11 mouse cellular contexts compared by ENCODE assay signal in the genomic region with DNA sequence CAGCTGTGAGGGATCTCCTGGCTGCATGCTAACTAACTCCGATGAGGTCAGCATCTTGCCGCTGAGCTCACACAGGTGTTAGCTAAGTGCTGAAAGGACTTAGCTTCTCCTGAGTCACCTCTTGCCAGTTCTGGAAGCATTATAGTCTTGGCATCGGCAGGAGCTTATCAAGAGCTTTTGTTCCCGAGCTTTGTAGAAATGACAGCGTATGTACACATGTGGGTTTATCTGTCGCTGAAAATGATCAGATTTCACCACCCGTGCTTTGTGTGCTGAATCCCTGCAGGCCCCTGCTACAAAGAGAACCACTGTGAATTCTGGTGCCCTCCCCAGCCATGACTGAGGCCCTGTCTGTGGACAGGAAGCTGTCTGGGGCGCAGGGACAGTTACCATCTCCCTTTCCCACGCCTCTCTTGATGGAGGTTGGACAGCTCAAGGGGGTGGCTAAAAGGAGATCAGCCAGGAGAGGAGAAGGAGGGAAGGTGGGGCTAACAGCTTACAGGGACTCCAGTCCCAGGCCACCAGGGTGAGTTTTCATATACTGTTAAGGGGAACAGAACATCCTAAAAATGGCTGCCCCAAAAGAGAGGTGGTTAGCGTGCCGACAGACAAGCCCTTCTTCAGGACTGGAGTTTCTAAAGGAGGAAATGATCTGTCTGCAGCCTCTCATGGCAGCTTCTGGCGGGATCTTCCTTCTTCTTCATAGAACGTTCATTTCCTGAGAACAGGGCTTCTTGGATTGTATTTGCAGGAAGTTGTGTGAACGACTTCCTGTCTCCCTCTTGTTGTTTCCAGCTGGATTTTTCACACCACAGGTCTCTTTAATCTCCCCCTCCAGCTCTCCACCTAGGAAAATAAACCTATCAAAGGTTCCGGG.
A peak's percentile ranks its signal among the peaks of the same experiment; 100 is the strongest.
DNase-seq lines count a peak whose midpoint lies in the region; ATAC-seq and TF ChIP-seq lines count a peak whose summit lies in the region.
"Had no signal": no experiment of that assay in that cellular context is flagged by ENCODE, and none has a peak within 500 bp of the region (broad histone marks: within the 10 kb centered on the region; RNA-seq: fewer than 3 reads in every experiment).

No protein-coding gene starts in this region.

- H3K4me1 ChIP-seq in liver, embryonic 12.5 days, result 0 out of 2 replicates have a peak, but pooled peaks cover 5% of the 10 kb centered on the region
- no peaks in the 10 kb centered on the region; the same call in 1 of the 2 replicates for H3K4me1 ChIP-seq in liver, postnatal 0 days (ENCODE audit: insufficient read depth)
- H3K4me1 ChIP-seq in heart, embryonic 12.5 days (replicated peaks), result peaks cover 51% of the 10 kb centered on the region
- H3K4me1 ChIP-seq in forebrain, embryonic 12.5 days, result peaks cover 10% of the 10 kb centered on the region; the same call in 1 of the 2 replicates
- H3K4me1 ChIP-seq: liver, embryonic 15.5 days had no signal

- H3K4me3 ChIP-seq in liver, embryonic 12.5 days, result no peak overlapping the region
- H3K4me3 ChIP-seq in liver, postnatal 0 days (ENCODE audit: low read depth, low read length), result no peak overlapping the region
- no peak overlapping the region for H3K4me3 ChIP-seq in heart, embryonic 12.5 days
- no peak overlapping the region for H3K4me3 ChIP-seq in forebrain, embryonic 12.5 days (replicated peaks)
- H3K4me3 ChIP-seq: liver, embryonic 15.5 days; myocyte had no signal

- H3K9ac ChIP-seq in liver, embryonic 12.5 days, result no peak overlapping the region
- no peak overlapping the region for H3K9ac ChIP-seq in liver, postnatal 0 days (replicated peaks)
- no peak overlapping the region for H3K9ac ChIP-seq in heart, embryonic 12.5 days
- H3K9ac ChIP-seq in forebrain, embryonic 12.5 days, result no peak overlapping the region
- H3K9ac ChIP-seq: liver, embryonic 15.5 days had no signal

- 36% methylated on average over 15 of the region's 15 CpGs for WGBS in liver, embryonic 12.5 days (ENCODE audit: insufficient replicate concordance)
- 45% methylated on average over 15 of the region's 15 CpGs for WGBS in liver, postnatal 0 days (ENCODE audit: insufficient replicate concordance)
- 18% methylated on average over 15 of the region's 15 CpGs for WGBS in heart, embryonic 12.5 days
- 65% methylated on average over 15 of the region's 15 CpGs for WGBS in forebrain, embryonic 12.5 days

- peak; percentile 20 for DNase-seq in embryo, embryonic 10 days (ENCODE audit: low spot score)
- no peak for DNase-seq in embryo, embryonic 10.5 days (ENCODE audit: low spot score)
- DNase-seq in liver, postnatal 0 days, result no peak
- DNase-seq in retina, postnatal 1 day, result peak; percentile 27
- DNase-seq in left cerebral cortex, adult 8-10 months (ENCODE audit: low spot score in 2 of 2), result no peak
- DNase-seq: embryo, embryonic 11 days had no signal

- ATAC-seq in liver, embryonic 12.5 days, result no peak
- no peak for ATAC-seq in liver, postnatal 0 days
- peak; percentile 64 for ATAC-seq in heart, embryonic 12.5 days (ENCODE audit: insufficient number of reproducible peaks, low FRiP score)
- no peak for ATAC-seq in forebrain, embryonic 12.5 days (ENCODE audit: low FRiP score)

- TF ChIP-seq CTCF in liver, postnatal 0 days (IDR thresholded peaks at IDR 0.05; ENCODE audit: low read depth), result no peak

- no peak overlapping the region for H3K4me2 ChIP-seq in liver, embryonic 12.5 days
- H3K4me2 ChIP-seq in liver, postnatal 0 days (ENCODE audit: low read depth, low read length), result no peak overlapping the region
- H3K4me2 ChIP-seq in heart, embryonic 12.5 days, result peak overlapping the region; percentile 32
- no peak overlapping the region for H3K4me2 ChIP-seq in forebrain, embryonic 12.5 days
- H3K4me2 ChIP-seq: liver, embryonic 15.5 days had no signal

- no peaks in the 10 kb centered on the region for H3K36me3 ChIP-seq in liver, embryonic 12.5 days
- no peaks in the 10 kb centered on the region for H3K36me3 ChIP-seq in liver, postnatal 0 days (replicated peaks; ENCODE audit: insufficient read depth, low read length)
- H3K36me3 ChIP-seq in heart, embryonic 12.5 days, result no peaks in the 10 kb centered on the region
- H3K36me3 ChIP-seq in forebrain, embryonic 12.5 days (replicated peaks), result no peaks in the 10 kb centered on the region
- H3K36me3 ChIP-seq: liver, embryonic 15.5 days had no signal

- no peaks in the 10 kb centered on the region for H3K27me3 ChIP-seq in liver, embryonic 12.5 days (replicated peaks)
- H3K27me3 ChIP-seq in liver, postnatal 0 days (ENCODE audit: insufficient read depth, low read length), result no peaks in the 10 kb centered on the region
- H3K27me3 ChIP-seq in heart, embryonic 12.5 days (replicated peaks), result no peaks in the 10 kb centered on the region
- 0 out of 2 replicates have a peak, but pooled peaks cover 4% of the 10 kb centered on the region for H3K27me3 ChIP-seq in forebrain, embryonic 12.5 days
- H3K27me3 ChIP-seq: liver, embryonic 15.5 days had no signal

- no peak for TF ChIP-seq EP300 in liver, postnatal 0 days (IDR thresholded peaks at IDR 0.05; ENCODE audit: low read depth)

- H3K27ac ChIP-seq in liver, embryonic 12.5 days, result 0 out of 2 replicates have a peak overlapping the region, but pooled peaks have one; percentile 28
- no peak overlapping the region for H3K27ac ChIP-seq in liver, postnatal 0 days (ENCODE audit: low read depth)
- H3K27ac ChIP-seq in heart, embryonic 12.5 days (ENCODE audit: poor library complexity, severe bottlenecking), result peak overlapping the region; percentile 86
- no peak overlapping the region; the same call in 1 of the 2 replicates for H3K27ac ChIP-seq in forebrain, embryonic 12.5 days
- H3K27ac ChIP-seq: liver, embryonic 15.5 days had no signal

- H3K9me3 ChIP-seq in liver, embryonic 12.5 days (replicated peaks), result no peaks in the 10 kb centered on the region
- H3K9me3 ChIP-seq in liver, postnatal 0 days (ENCODE audit: low read length), result no peaks in the 10 kb centered on the region
- H3K9me3 ChIP-seq in heart, embryonic 12.5 days (replicated peaks), result no peaks in the 10 kb centered on the region
- H3K9me3 ChIP-seq in forebrain, embryonic 12.5 days, result no peaks in the 10 kb centered on the region
- H3K9me3 ChIP-seq: liver, embryonic 15.5 days had no signal

Comparison
In these comparisons a context has a peak if more than half of its experiments do, and no peak if none do; other contexts are left out.
1. DNase-seq: peak in embryo, embryonic 10 days (single experiment) and retina, postnatal 1 day (single experiment); none in embryo, embryonic 10.5 days (single experiment), liver, postnatal 0 days (single experiment) and left cerebral cortex, adult 8-10 months (0 of 2).
2. H3K27ac ChIP-seq: peak in liver, embryonic 12.5 days (single experiment) and heart, embryonic 12.5 days (single experiment); none in liver, postnatal 0 days (single experiment) and forebrain, embryonic 12.5 days (single experiment).